Mouse (Mus musculus): ENCODE measurements around the gene Rapgef2.
"Not testable (repeated sequence)": the region's sequence is repeated elsewhere in the genome, so short reads cannot be mapped to it uniquely, and the experiment has no call there.

The Rapgef2 gene

GRCm38 (mm10) chr3:79173291-79173690 is 113.0 kb downstream of the Rapgef2 start:
- no peak for DNase-seq (ENCODE audit: low read depth, low spot score)

GRCm38 (mm10) chr3:79171146-79171545 is 115.2 kb downstream of the Rapgef2 start:
- not testable (repeated sequence) for DNase-seq (ENCODE audit: low read depth, low spot score)

- no peak for DNase-seq (ENCODE audit: low read depth, low spot score)
These were observed 118.0 kb downstream of the Rapgef2 start for GRCm38 (mm10) chr3:79168168-79168827.

GRCm38 (mm10) chr3:79167586-79167985 is 118.7 kb downstream of the Rapgef2 start:
- no peak for DNase-seq (ENCODE audit: low read depth, low spot score)

- DNase-seq (ENCODE audit: low read depth, low spot score) = no peak
These were observed 124.4 kb downstream of the Rapgef2 start for GRCm38 (mm10) chr3:79161834-79162401.

GRCm38 (mm10) chr3:79161093-79161723 is 125.1 kb downstream of the Rapgef2 start:
- no peak for DNase-seq (ENCODE audit: low read depth, low spot score)

- no peak for DNase-seq (ENCODE audit: low read depth, low spot score)
These were observed 128.1 kb downstream of the Rapgef2 start for GRCm38 (mm10) chr3:79158254-79158653.

GRCm38 (mm10) chr3:79153039-79153487 is 133.3 kb downstream of the Rapgef2 start:
- DNase-seq (ENCODE audit: low read depth, low spot score) = peak; percentile 56

- no peak for DNase-seq (ENCODE audit: low read depth, low spot score)
These were observed 140.8 kb downstream of the Rapgef2 start for GRCm38 (mm10) chr3:79145407-79146055.

- no peak for DNase-seq (ENCODE audit: low read depth, low spot score)
These were observed 141.5 kb downstream of the Rapgef2 start for GRCm38 (mm10) chr3:79144672-79145406.

GRCm38 (mm10) chr3:79144085-79144484 is 142.2 kb downstream of the Rapgef2 start:
- no peak for DNase-seq (ENCODE audit: low read depth, low spot score)

GRCm38 (mm10) chr3:79139245-79139644 is 147.1 kb downstream of the Rapgef2 start:
- no peak for DNase-seq (ENCODE audit: low read depth, low spot score)

- DNase-seq (ENCODE audit: low read depth, low spot score) = no peak
These were observed 147.7 kb downstream of the Rapgef2 start for GRCm38 (mm10) chr3:79138601-79139000.

- DNase-seq (ENCODE audit: low read depth, low spot score) = no peak
These were observed 155.3 kb downstream of the Rapgef2 start for GRCm38 (mm10) chr3:79130991-79131390.

- DNase-seq (ENCODE audit: low read depth, low spot score) = peak; percentile 43
These were observed 157.2 kb downstream of the Rapgef2 start for GRCm38 (mm10) chr3:79129044-79129600.

GRCm38 (mm10) chr3:79127797-79128196 is 158.5 kb downstream of the Rapgef2 start:
- peak; percentile 53 for DNase-seq (ENCODE audit: low read depth, low spot score)

- no peak for DNase-seq (ENCODE audit: low read depth, low spot score)
These were observed 159.5 kb downstream of the Rapgef2 start for GRCm38 (mm10) chr3:79126857-79127256.

- no peak for DNase-seq (ENCODE audit: low read depth, low spot score)
These were observed 164.9 kb downstream of the Rapgef2 start for GRCm38 (mm10) chr3:79121391-79121790.

- no peak for DNase-seq (ENCODE audit: low read depth, low spot score)
These were observed 166.3 kb downstream of the Rapgef2 start for GRCm38 (mm10) chr3:79119983-79120382.

GRCm38 (mm10) chr3:79110153-79110552 is 176.2 kb downstream of the Rapgef2 start:
- no peak for DNase-seq (ENCODE audit: low read depth, low spot score)

GRCm38 (mm10) chr3:79108246-79108645 is 178.1 kb downstream of the Rapgef2 start:
- no peak for DNase-seq (ENCODE audit: low read depth, low spot score)

Data from CD4-positive helper T cell, adult 2 months (primary cell).